16 mouse cellular contexts compared by ENCODE assay signal in genomic region chr2:33283674-33284073, GRCm38 (mm10).
DNase-seq lines count a peak whose midpoint lies in the region.
"Had no signal": no experiment of that assay in that cellular context is flagged by ENCODE, and none has a peak within 500 bp of the region (broad histone marks: within the 10 kb centered on the region; RNA-seq: fewer than 3 reads in every experiment).

No protein-coding gene starts in this region.

- DNase-seq in heart, postnatal 25 days (ENCODE audit: low spot score), result peak; percentile 40
- DNase-seq in heart, postnatal 36 days, result no peak
- DNase-seq in 3T3-L1 (ENCODE audit: low read depth, low spot score) (peak; percentile 19), NIH3T3 (ENCODE audit: low read depth) (peak; percentile 74)
- no peak for DNase-seq in limb, embryonic 10.5 days (ENCODE audit: low spot score)
- no peak for DNase-seq in layer of hippocampus, postnatal 14 days (ENCODE audit: low spot score in 2 of 2)
- DNase-seq in cerebellum, adult 9-11 months, result no peak
- no peak for DNase-seq in left cerebral cortex, adult 11 months (ENCODE audit: low spot score)
- DNase-seq: embryo, embryonic 11 days; left cerebral cortex, postnatal 4 days; spleen, adult 18-20 months; thymus, postnatal 4 days had no signal

- peak overlapping the region; percentile 26; the same call in 1 of the 2 replicates for H3K27ac ChIP-seq in limb, embryonic 10.5 days
- H3K27ac ChIP-seq: intestine, embryonic 15.5 days; macrophage; neural tube, embryonic 12.5 days had no signal

- 67% methylated on average over 2 of the region's 2 CpGs for WGBS in limb, embryonic 10.5 days

- H3K9me3 ChIP-seq in limb, embryonic 10.5 days (replicated peaks), result no peaks in the 10 kb centered on the region
- H3K9me3 ChIP-seq: intestine, embryonic 15.5 days; neural tube, embryonic 12.5 days had no signal

- H3K4me1 ChIP-seq in limb, embryonic 10.5 days, result peaks cover 13% of the 10 kb centered on the region
- H3K4me1 ChIP-seq: intestine, embryonic 15.5 days; neural tube, embryonic 12.5 days had no signal

- intact Hi-C loops in heart, postnatal 25 days (cut with DNase I), result loop anchor here (5.0 kb wide), 1 partner anchor 64 kb away; no protein-coding TSS in a partner anchor
- intact Hi-C loops in heart, postnatal 36 days (cut with DNase I), result no loop called here

- no peaks in the 10 kb centered on the region for H3K27me3 ChIP-seq in limb, embryonic 10.5 days (ENCODE audit: low read depth, poor library complexity, severe bottlenecking)
- H3K27me3 ChIP-seq: CH12.LX; intestine, embryonic 15.5 days; neural tube, embryonic 12.5 days had no signal

- H3K4me3 ChIP-seq in limb, embryonic 10.5 days, result no peak overlapping the region
- H3K4me3 ChIP-seq: intestine, embryonic 15.5 days; neural tube, embryonic 12.5 days had no signal

- no peaks in the 10 kb centered on the region for H3K36me3 ChIP-seq in limb, embryonic 10.5 days
- H3K36me3 ChIP-seq: intestine, embryonic 15.5 days had no signal

Comparison
In these comparisons a context has a peak if more than half of its experiments do, and no peak if none do; other contexts are left out.
1. DNase-seq: peak in heart, postnatal 25 days (single experiment), 3T3-L1 (single experiment) and NIH3T3 (single experiment); none in heart, postnatal 36 days (0 of 2), limb, embryonic 10.5 days (single experiment), layer of hippocampus, postnatal 14 days (0 of 2), cerebellum, adult 9-11 months (single experiment) and left cerebral cortex, adult 11 months (single experiment).